Mouse (Mus musculus) brain, embryonic 14.5 days (tissue): ENCODE results near the gene Hdlbp.

Experiments
- CTCF ChIP-seq: fragments of 200-500 bp; IDR thresholded peaks from 2 replicates; pipeline ENCODE4 v1.5.1; 2012; ENCODE audit warnings: inconsistent platforms, mild to moderate bottlenecking, moderate library complexity, borderline replicate concordance; ENCODE audit not compliant: insufficient read depth, insufficient read length; ENCODE audit errors: extremely low read depth
- POLR2A ChIP-seq: fragments of 200-500 bp; IDR thresholded peaks from 2 replicates; pipeline ENCODE4 v1.6.1; 2012; ENCODE audit warnings: mild to moderate bottlenecking, inconsistent platforms, borderline replicate concordance; ENCODE audit not compliant: poor library complexity, insufficient read depth, insufficient read length, severe bottlenecking; ENCODE audit errors: extremely low read depth

DNA sequence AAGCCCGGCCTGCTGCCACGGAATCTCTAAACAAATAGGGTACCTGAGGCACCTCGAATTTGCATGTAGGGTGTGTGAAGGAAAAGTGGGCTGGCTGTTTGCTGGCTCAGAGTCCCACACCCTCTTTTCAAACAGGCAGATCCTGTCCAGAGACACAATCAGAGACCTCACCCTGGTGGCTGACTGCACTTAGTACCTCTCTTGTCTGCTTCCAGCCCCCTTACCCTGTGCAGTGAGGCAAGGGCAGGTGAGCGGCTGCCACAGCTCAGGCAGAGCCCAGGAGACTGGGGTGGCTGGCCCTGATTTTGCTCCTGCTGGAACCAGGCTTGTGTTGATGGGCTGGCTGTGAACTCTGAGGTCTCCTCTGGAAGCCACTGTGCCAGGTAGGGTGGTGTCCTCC is 105.0 kb downstream of the Hdlbp start, which contains the start of gene Ano7:
- TF ChIP-seq CTCF (no peak), POLR2A (no peak)
